Mouse (Mus musculus): ENCODE results near the gene Ldah. TPM values are rescaled to one million over a fixed set of nuclear protein-coding genes. Genes with fewer than 3 reads are reported as not detected.
"Not testable (repeated sequence)": the region's sequence is repeated elsewhere in the genome, so short reads cannot be mapped to it uniquely, and the experiment has no call there.

Ldah gene
- 21.1 and 23.3 TPM in 2 replicates for polyA plus RNA-seq (2015; fragmentation: Nextera tagmentation; extraction: Ambion mirVana)

GRCm38 (mm10) chr12:8207978-8208403 is at the start of gene Ldah:
TSS of gene Ldah (plus strand) at chr12:8208107.
- Histone ChIP-seq H3K36me3 (replicated peaks) (no peaks in the 10 kb centered on the region), H3K4me1 (replicated peaks) (peaks cover 14% of the 10 kb centered on the region; the same call in 1 of the 2 replicates), H3K27me3 (no peaks in the 10 kb centered on the region), H3K9me3 (replicated peaks) (no peaks in the 10 kb centered on the region), H3K4me3 (replicated peaks) (peak within 1 kb of the TSS; percentile 91), H3K4me2 (peak within 1 kb of the TSS; percentile 76), H3K9ac (peak within 1 kb of the TSS; percentile 70), H3K27ac (replicated peaks) (peak within 1 kb of the TSS; percentile 57; the same call in 1 of the 2 replicates)
- under 1% methylated on average over 34 of the region's 34 CpGs for WGBS (ENCODE audit: insufficient replicate concordance)
- ATAC-seq (ENCODE audit: insufficient read depth) = peak; percentile 94

DNA sequence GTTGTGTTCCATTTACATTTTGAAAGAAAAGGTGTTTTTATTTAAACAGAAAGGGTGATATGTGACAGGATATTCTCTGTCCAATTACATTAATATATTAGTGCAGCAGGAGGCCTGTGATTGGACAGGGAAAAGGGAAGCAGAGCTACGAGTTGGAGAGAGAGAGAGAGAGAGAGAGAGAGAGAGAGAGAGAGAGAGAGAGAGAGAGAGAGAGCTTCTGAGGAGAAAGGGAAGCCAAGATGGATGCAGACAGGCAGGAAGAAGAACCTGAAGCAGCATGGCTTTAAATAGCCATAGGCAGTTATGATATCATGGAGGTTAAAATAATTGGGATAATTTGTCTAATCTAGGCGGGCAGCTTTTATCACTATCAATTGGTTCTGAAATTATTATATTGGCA is 40.2 kb upstream of the Ldah start:
- Histone ChIP-seq H3K4me1 (replicated peaks) (no peaks in the 10 kb centered on the region), H3K4me3 (replicated peaks) (no peak overlapping the region)
- WGBS (ENCODE audit: insufficient replicate concordance) = 37% methylated on average over 2 of the region's 2 CpGs

GRCm38 (mm10) chr12:8180921-8181320 is 27.0 kb upstream of the Ldah start:
- 40% methylated on average over 6 of the region's 6 CpGs for WGBS (ENCODE audit: insufficient replicate concordance)

More for the DNA sequence above, 40.2 kb upstream of the Ldah start:
- no peak for ATAC-seq (ENCODE audit: insufficient read depth)
- Histone ChIP-seq H3K9ac (no peak overlapping the region), H3K36me3 (replicated peaks) (no peaks in the 10 kb centered on the region), H3K4me2 (no peak overlapping the region), H3K27me3 (no peaks in the 10 kb centered on the region), H3K9me3 (replicated peaks) (no peaks in the 10 kb centered on the region), H3K27ac (replicated peaks) (no peak overlapping the region)

DNA sequence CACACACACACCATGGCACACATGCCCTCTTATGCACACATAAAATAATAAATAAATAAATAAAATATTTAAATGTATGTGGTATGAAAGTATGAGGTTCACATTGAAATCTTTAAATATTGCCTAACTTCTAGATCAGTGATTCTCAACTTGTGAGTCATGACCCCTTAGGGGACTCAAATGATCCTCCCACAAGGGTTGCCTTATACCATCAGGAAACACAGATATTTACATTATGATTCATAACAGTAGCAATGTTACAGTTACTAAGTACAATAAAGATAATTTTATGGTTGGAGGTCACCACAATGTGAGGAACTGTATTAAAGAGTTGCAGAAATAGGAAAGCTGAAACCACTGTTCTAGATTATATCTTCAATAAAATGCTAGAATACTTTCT is 26.2 kb upstream of the Ldah start:
- Histone ChIP-seq H3K27ac (replicated peaks) (no peak overlapping the region), H3K4me2 (no peak overlapping the region), H3K4me3 (replicated peaks) (no peak overlapping the region), H3K9ac (no peak overlapping the region), H3K36me3 (replicated peaks) (no peaks in the 10 kb centered on the region), H3K9me3 (replicated peaks) (no peaks in the 10 kb centered on the region), H3K27me3 (no peaks in the 10 kb centered on the region), H3K4me1 (replicated peaks) (no peaks in the 10 kb centered on the region)
- no peak for ATAC-seq (ENCODE audit: insufficient read depth)

More at GRCm38 (mm10) chr12:8180921-8181320, 27.0 kb upstream of the Ldah start:
- no peaks in the 10 kb centered on the region for H3K9me3 ChIP-seq (replicated peaks)
- H3K4me3 ChIP-seq (replicated peaks) = no peak overlapping the region
- H3K9ac ChIP-seq = no peak overlapping the region
- H3K36me3 ChIP-seq (replicated peaks) = no peaks in the 10 kb centered on the region
- no peak overlapping the region for H3K27ac ChIP-seq (replicated peaks)
- H3K27me3 ChIP-seq = no peaks in the 10 kb centered on the region
- H3K4me1 ChIP-seq (replicated peaks) = no peaks in the 10 kb centered on the region
- no peak for ATAC-seq (ENCODE audit: insufficient read depth)
- no peak overlapping the region for H3K4me2 ChIP-seq

- no peak overlapping the region for H3K9ac ChIP-seq
- H3K4me1 ChIP-seq (replicated peaks) = no peaks in the 10 kb centered on the region
- no peak overlapping the region for H3K27ac ChIP-seq (replicated peaks)
- H3K4me3 ChIP-seq (replicated peaks) = no peak overlapping the region
- H3K27me3 ChIP-seq = no peaks in the 10 kb centered on the region
- no peak for ATAC-seq (ENCODE audit: insufficient read depth)
- H3K4me2 ChIP-seq = no peak overlapping the region
- no peaks in the 10 kb centered on the region for H3K9me3 ChIP-seq (replicated peaks)
- H3K36me3 ChIP-seq (replicated peaks) = no peaks in the 10 kb centered on the region
Measured at GRCm38 (mm10) chr12:8184518-8184917, 23.4 kb upstream of the Ldah start.

- no peak overlapping the region for H3K4me3 ChIP-seq (replicated peaks)
Measured at GRCm38 (mm10) chr12:8188161-8188560, 19.7 kb upstream of the Ldah start.

GRCm38 (mm10) chr12:8188796-8189535 is 18.9 kb upstream of the Ldah start:
- H3K27ac ChIP-seq (replicated peaks); H3K9me3 ChIP-seq (replicated peaks); H3K4me1 ChIP-seq (replicated peaks); H3K27me3 ChIP-seq; H3K36me3 ChIP-seq (replicated peaks); H3K4me3 ChIP-seq (replicated peaks); H3K4me2 ChIP-seq; H3K9ac ChIP-seq; ATAC-seq (ENCODE audit: insufficient read depth): not testable (repeated sequence)
- 65% methylated on average over 15 of the region's 15 CpGs for WGBS (ENCODE audit: insufficient replicate concordance)

More at GRCm38 (mm10) chr12:8188161-8188560, 19.7 kb upstream of the Ldah start:
- Histone ChIP-seq H3K36me3 (replicated peaks) (no peaks in the 10 kb centered on the region), H3K27ac (replicated peaks) (no peak overlapping the region), H3K9me3 (replicated peaks) (no peaks in the 10 kb centered on the region), H3K27me3 (no peaks in the 10 kb centered on the region), H3K4me1 (replicated peaks) (no peaks in the 10 kb centered on the region), H3K9ac (no peak overlapping the region), H3K4me2 (no peak overlapping the region)
- ATAC-seq (ENCODE audit: insufficient read depth) = no peak

- no peaks in the 10 kb centered on the region for H3K9me3 ChIP-seq (replicated peaks)
- H3K4me2 ChIP-seq = no peak overlapping the region
- H3K9ac ChIP-seq = no peak overlapping the region
- no peak overlapping the region for H3K4me3 ChIP-seq (replicated peaks)
- H3K36me3 ChIP-seq (replicated peaks) = no peaks in the 10 kb centered on the region
- no peak for ATAC-seq (ENCODE audit: insufficient read depth)
- H3K4me1 ChIP-seq (replicated peaks) = no peaks in the 10 kb centered on the region
- H3K27me3 ChIP-seq = no peaks in the 10 kb centered on the region
- WGBS (ENCODE audit: insufficient replicate concordance) = 27% methylated on average over 3 of the region's 3 CpGs
- no peak overlapping the region for H3K27ac ChIP-seq (replicated peaks)
Measured at GRCm38 (mm10) chr12:8189722-8190121, 18.2 kb upstream of the Ldah start.

GRCm38 (mm10) chr12:8205721-8206120 is 2.2 kb upstream of the Ldah start:
- H3K36me3 ChIP-seq (replicated peaks) = no peaks in the 10 kb centered on the region
- 62% methylated on average over 2 of the region's 2 CpGs for WGBS (ENCODE audit: insufficient replicate concordance)
- H3K9me3 ChIP-seq (replicated peaks) = no peaks in the 10 kb centered on the region
- no peak overlapping the region for H3K27ac ChIP-seq (replicated peaks)
- no peak for ATAC-seq (ENCODE audit: insufficient read depth)
- no peak overlapping the region for H3K9ac ChIP-seq
- peaks cover 14% of the 10 kb centered on the region; the same call in 1 of the 2 replicates for H3K4me1 ChIP-seq (replicated peaks)
- no peaks in the 10 kb centered on the region for H3K27me3 ChIP-seq
- no peak overlapping the region for H3K4me3 ChIP-seq (replicated peaks)
- no peak overlapping the region for H3K4me2 ChIP-seq

GRCm38 (mm10) chr12:8207578-8207977 is 329 bp upstream of the Ldah start:
- Histone ChIP-seq H3K4me1 (replicated peaks) (peaks cover 14% of the 10 kb centered on the region; the same call in 1 of the 2 replicates), H3K4me2 (peak overlapping the region; percentile 76), H3K27me3 (no peaks in the 10 kb centered on the region), H3K36me3 (replicated peaks) (no peaks in the 10 kb centered on the region), H3K4me3 (replicated peaks) (peak overlapping the region; percentile 91), H3K9ac (peak overlapping the region; percentile 70), H3K27ac (replicated peaks) (0 out of 2 replicates have a peak overlapping the region, but pooled peaks have one; percentile 9), H3K9me3 (replicated peaks) (no peaks in the 10 kb centered on the region)
- 10% methylated on average over 5 of the region's 5 CpGs for WGBS (ENCODE audit: insufficient replicate concordance)
- no peak for ATAC-seq (ENCODE audit: insufficient read depth)

DNA sequence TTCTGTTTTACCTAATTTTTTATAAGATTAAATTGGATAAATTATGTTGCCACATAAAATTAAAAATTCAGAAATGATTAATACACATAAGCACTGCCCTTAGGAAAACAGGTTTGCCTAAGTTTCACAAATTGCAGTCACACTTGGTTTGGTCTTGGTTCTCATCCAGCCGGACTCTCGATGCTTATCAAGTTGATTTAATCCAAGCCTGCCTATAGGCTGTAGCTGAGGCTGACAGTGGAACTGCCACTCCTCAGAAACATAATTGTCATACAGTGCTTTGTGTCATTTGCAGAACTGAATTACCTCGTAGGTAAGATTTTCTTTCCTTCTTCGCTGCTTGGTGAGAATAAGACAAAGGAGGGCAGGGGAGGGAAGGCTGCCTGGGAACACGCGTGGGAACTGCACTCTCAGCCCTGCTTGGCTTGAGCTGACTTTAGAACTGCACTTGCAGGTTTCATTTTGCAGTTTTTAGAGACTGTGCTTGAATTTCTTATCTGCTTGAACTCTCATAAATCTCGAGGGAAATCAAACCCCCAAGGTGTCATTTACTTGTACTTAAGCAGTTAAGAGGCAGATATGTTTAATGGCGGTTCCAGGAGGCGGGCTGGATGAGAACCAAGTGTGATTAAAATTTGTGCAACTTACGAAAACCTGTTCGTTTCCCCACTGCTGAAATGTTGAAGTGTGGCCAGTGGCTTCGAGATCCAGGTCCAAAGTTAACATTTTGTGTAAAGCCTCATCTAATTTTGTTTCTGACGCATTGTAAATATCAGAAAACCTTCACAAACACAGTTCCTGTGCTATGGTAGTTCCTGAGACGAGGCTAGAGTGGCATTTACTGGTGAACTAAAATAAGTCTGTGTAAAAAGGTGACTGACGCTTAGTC is 8.7 kb downstream of the Ldah start:
- Histone ChIP-seq H3K36me3 (replicated peaks) (no peaks in the 10 kb centered on the region; the same call in 1 of the 2 replicates), H3K4me1 (replicated peaks) (no peaks in the 10 kb centered on the region), H3K9me3 (replicated peaks) (no peaks in the 10 kb centered on the region), H3K4me2 (no peak overlapping the region), H3K4me3 (replicated peaks) (no peak overlapping the region), H3K9ac (no peak overlapping the region), H3K27me3 (no peaks in the 10 kb centered on the region), H3K27ac (replicated peaks) (no peak overlapping the region)
- ATAC-seq (ENCODE audit: insufficient read depth) = no peak
- WGBS (ENCODE audit: insufficient replicate concordance) = 75% methylated on average over 15 of the region's 15 CpGs
